Mouse (Mus musculus) hindbrain, postnatal 0 days (tissue): ENCODE data around the gene Gm38431. TPM values are rescaled to one million over a fixed set of nuclear protein-coding genes. Genes with fewer than 3 reads are reported as not detected.

ENCODE experiments used
- ATAC-seq: fragments of 200-750 bp; cut with Nextera tagmentation; 2 replicates; pipeline ENCODE4 v1.8.0; 2017; ENCODE audit warnings: mild to moderate bottlenecking, moderate TSS enrichment, moderate library complexity
- DNase-seq: peaks from one replicate; pipeline ENCODE4 v3.0.0-alpha.2; 2015; ENCODE audit warnings: low spot score
- H3K27ac ChIP-seq: fragments of 300-500 bp; sonication (generic); 2 replicates; pipeline ENCODE4 v1.5.1; 2014; ENCODE audit warnings: mild to moderate bottlenecking
- H3K27me3 ChIP-seq: fragments of 300-500 bp; sonication (generic); 2 replicates; pipeline ENCODE4 v1.6.1; 2014; ENCODE audit warnings: low read length, mixed read lengths; ENCODE audit not compliant: insufficient read depth
- H3K36me3 ChIP-seq: fragments of 300-500 bp; sonication (generic); 2 replicates; pipeline ENCODE4 v1.6.1; 2014; ENCODE audit warnings: low read length, mixed read lengths; ENCODE audit not compliant: insufficient read depth
- H3K4me1 ChIP-seq: fragments of 300-500 bp; sonication (generic); 2 replicates; pipeline ENCODE4 v1.6.1; 2014; ENCODE audit warnings: antibody characterized with exemption, low read length, mixed read lengths; ENCODE audit not compliant: insufficient read depth
- H3K4me2 ChIP-seq: fragments of 300-500 bp; sonication (generic); 2 replicates; pipeline ENCODE4 v1.6.1; 2014; ENCODE audit warnings: low read depth, mild to moderate bottlenecking, low read length, moderate library complexity, mixed read lengths
- H3K4me3 ChIP-seq: fragments of 300-500 bp; sonication (generic); 2 replicates; pipeline ENCODE4 v1.5.1; 2014; ENCODE audit warnings: low read length
- H3K9ac ChIP-seq: fragments of 300-500 bp; sonication (generic); replicated peaks from 2 replicates; pipeline ENCODE4 v1.6.1; 2014; ENCODE audit warnings: mild to moderate bottlenecking, low read length, moderate library complexity, mixed read lengths
- H3K9me3 ChIP-seq: fragments of 300-500 bp; sonication (generic); 2 replicates; pipeline ENCODE4 v1.6.1; 2016; ENCODE audit warnings: low read length, mixed read lengths
- CTCF ChIP-seq: IDR thresholded peaks from 2 replicates; pipeline ENCODE4 v1.5.1; 2016; ENCODE audit warnings: antibody characterized with exemption, control low read depth, low read depth
- WGBS: fragments of 180-500 bp; shearing (Covaris S2); extraction: QIAGEN DNeasy Blood & Tissue Kit; methylation state at CpG from one replicate; pipeline ENCODE4 v1.1.7; 2014; 5-methylcytosine and 5-hydroxymethylcytosine counted together
- polyA plus RNA-seq: library from polyadenylated mRNA; unstranded; fragments of >200 nt; fragmentation: Nextera tagmentation; extraction: Ambion mirVana; gene quantifications from 2 replicates; pipeline ENCODE4 v1.2.1, GENCODE M21; 2015
- total RNA-seq: library from RNA; depleted of rRNA; stranded (reverse); fragments of >200 nt; gene quantifications from 2 replicates; pipeline ENCODE4 v1.2.3, GENCODE M21; 2014

Gene Gm38431
- total and polyA plus RNA-seq, 2 experiments from 2014 or later, result 0.96 to 2.7 TPM

DNA sequence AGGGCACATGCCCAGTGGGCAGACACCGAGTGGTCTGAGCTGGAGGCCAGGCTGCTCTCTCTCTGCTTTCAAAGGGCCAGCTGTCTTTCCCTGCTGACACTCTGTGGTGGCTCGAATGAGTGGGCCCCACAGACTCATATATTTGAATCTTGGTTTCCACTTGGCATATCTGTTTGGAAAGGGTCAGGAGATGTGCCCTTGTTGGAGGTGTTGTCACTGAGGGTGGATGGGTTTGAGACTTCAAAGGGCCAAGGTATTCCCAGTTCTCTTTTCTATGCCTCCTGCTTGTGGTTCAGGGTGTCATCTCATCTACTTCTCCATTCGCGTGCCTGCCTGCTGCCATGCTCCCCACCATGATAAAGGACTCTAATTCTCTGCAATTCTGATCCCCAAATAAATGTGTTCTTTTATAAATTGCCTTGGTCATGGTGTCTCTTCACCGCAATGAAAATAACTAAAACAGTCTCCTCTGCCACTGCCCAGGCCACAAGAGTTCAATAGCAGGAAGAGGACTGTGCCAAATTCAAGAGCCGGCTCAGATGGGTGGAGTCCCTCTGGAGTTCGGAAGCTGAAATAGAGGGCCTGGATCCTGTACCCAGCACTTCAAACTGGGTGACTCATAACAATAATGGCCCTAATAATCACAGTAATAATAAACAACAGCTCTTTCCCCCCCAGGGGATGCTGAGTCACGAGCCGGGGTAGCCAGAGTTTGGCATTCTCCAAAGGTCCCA is 43.0 kb upstream of the Gm38431 start:
- no peaks in the 10 kb centered on the region for H3K27me3 ChIP-seq
- H3K4me3 ChIP-seq, result no peak overlapping the region
- no peak overlapping the region for H3K4me2 ChIP-seq
- H3K9me3 ChIP-seq, result no peaks in the 10 kb centered on the region
- 79% methylated on average over 9 of the region's 9 CpGs for WGBS
- TF ChIP-seq CTCF, result no peak
- ATAC-seq (no peak), DNase-seq (no peak)
- H3K4me1 ChIP-seq, result 0 out of 2 replicates have a peak, but pooled peaks cover 4% of the 10 kb centered on the region
- no peak overlapping the region for H3K9ac ChIP-seq
- peaks cover 20% of the 10 kb centered on the region for H3K36me3 ChIP-seq
- no peak overlapping the region for H3K27ac ChIP-seq

DNA sequence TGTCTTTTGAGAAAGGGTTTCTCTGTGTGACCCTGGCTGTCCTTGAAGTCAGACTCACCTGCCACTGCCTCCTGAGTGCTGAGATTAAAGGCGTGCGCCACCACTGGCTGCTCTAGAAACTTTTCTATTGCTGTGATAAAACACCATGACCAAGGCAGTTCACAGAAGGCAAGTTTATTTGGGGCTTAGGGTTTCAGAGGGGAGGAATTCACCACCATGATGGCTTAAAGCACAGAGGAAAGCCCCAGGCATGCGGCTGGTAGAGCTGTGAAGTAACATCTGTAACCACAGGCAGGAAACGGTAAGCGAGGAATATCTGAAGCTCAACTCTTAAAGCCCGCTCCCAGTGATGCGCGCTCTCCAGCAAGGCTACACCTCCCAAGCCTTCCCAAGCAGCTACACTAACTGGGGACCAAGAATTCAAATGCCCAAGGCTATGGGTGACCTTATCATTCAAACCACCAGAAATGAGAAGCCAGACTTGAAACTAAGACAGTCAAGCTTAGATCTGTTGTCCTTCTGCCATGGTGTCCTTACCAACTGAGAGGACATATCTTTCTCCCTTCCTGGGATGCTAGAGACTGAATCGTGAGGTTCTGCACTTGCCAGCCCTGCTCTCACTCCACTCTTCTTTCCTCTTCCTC is 41.4 kb upstream of the Gm38431 start:
- H3K4me1 ChIP-seq, result 0 out of 2 replicates have a peak, but pooled peaks cover 4% of the 10 kb centered on the region
- no peak for TF ChIP-seq CTCF
- peaks cover 5% of the 10 kb centered on the region; the same call in 1 of the 2 replicates for H3K36me3 ChIP-seq
- H3K9ac ChIP-seq, result no peak overlapping the region
- H3K27me3 ChIP-seq, result no peaks in the 10 kb centered on the region
- H3K4me2 ChIP-seq, result no peak overlapping the region
- 85% methylated on average over 9 of the region's 9 CpGs for WGBS
- ATAC-seq, result no peak
- no peak overlapping the region for H3K27ac ChIP-seq
- no peak for DNase-seq
- H3K9me3 ChIP-seq, result no peaks in the 10 kb centered on the region
- H3K4me3 ChIP-seq, result no peak overlapping the region

DNA sequence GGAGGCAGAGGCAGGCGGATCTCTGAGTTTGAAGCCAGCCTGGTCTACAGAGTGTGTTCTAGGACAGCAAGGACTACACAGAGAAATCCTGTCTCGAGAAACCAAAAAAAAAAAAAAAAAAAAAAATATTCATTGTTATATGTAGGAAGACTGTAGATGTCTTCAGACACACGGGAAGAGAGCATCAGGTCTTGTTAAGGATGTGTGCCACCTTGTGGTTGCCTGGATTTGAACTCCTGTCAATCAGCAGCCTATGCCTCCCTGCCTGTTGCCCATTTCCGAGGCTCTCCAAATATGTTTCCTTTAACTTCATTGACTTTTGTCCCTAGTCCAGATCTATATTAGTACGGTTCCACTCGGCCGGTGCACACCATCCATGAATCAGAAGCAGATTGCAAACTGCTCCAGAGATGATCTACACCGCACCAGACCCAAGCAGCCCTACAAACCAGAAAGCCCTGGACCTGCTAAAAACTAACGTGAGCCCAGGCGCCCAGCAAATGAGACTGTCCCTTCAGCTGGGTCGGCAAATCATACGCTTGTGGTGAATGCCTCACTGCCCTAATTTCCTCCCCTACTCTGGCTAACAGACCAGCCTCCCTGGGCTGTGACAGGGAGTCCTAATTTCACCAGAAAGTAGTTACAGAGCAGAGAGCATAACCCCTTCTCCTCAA is 40.4 kb upstream of the Gm38431 start:
- no peaks in the 10 kb centered on the region for H3K27me3 ChIP-seq
- H3K9ac ChIP-seq, result no peak overlapping the region
- 0 out of 2 replicates have a peak, but pooled peaks cover 4% of the 10 kb centered on the region for H3K4me1 ChIP-seq
- ATAC-seq, result no peak
- TF ChIP-seq CTCF, result peak; percentile 49
- H3K9me3 ChIP-seq, result no peaks in the 10 kb centered on the region
- DNase-seq, result peak; percentile 32
- WGBS, result 80% methylated on average over 12 of the region's 12 CpGs
- no peak overlapping the region for H3K4me2 ChIP-seq
- H3K36me3 ChIP-seq, result no peaks in the 10 kb centered on the region; the same call in 1 of the 2 replicates
- H3K4me3 ChIP-seq, result no peak overlapping the region
- no peak overlapping the region for H3K27ac ChIP-seq

DNA sequence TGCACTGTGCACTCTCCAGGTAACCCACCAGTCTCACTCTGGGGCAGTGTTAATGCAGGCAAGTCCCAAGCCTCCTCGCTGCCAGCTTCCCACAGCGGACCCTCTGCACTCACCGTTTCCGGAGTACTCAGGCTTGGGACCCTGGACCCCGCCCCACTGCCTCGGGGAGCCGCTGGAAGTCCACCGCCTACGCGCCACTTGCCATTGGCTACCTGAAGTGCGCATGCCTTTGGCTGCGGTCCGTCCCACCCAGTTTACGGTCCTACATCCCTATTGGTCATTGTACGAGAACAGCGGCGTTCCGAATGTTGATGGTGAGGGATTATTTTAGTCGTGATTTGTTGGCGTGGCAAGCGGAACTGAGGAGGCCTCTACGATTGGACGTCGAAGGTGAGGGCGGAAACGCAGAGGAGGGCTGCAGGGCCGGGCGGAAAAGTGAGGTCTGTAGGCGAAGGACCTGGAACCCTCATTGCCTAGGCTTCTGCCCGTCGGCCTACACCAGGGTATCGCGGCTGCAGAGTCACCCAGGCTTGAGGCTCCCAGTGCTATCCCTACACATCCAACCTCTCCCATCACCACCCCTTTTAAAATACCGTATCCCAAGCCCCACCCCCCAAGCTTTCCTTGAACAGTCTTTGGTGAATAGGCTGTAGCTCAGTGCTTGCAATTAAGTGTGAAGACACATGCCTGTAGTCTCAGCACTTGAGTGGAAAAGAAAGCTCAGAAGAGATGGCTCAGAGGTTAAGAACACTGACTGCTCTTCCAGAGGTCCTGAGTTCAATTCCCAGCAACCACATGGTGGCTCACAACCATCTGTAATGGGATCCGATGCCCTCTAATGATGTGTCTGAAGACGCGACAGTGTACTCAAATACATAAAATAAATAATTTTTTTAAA is 39.5 kb upstream of the Gm38431 start, which contains the start of gene Tyk2:
Tyk2 (minus strand) TSS at position 185 of the 898 bp plus-strand sequence.
- ATAC-seq, result peak; percentile 97
- Histone ChIP-seq H3K4me3 (peak within 1 kb of the TSS; percentile 60), H3K27ac (peak within 1 kb of the TSS; percentile 32; the same call in 1 of the 2 replicates), H3K9ac (peak within 1 kb of the TSS; percentile 43), H3K27me3 (no peaks in the 10 kb centered on the region), H3K4me2 (peak within 1 kb of the TSS; percentile 83), H3K4me1 (0 out of 2 replicates have a peak, but pooled peaks cover 4% of the 10 kb centered on the region), H3K9me3 (no peaks in the 10 kb centered on the region), H3K36me3 (no peaks in the 10 kb centered on the region; the same call in 1 of the 2 replicates)
- TF ChIP-seq CTCF, result no peak
- DNase-seq, result peak; percentile 97
- WGBS, result 6% methylated on average over 37 of the region's 37 CpGs

DNA sequence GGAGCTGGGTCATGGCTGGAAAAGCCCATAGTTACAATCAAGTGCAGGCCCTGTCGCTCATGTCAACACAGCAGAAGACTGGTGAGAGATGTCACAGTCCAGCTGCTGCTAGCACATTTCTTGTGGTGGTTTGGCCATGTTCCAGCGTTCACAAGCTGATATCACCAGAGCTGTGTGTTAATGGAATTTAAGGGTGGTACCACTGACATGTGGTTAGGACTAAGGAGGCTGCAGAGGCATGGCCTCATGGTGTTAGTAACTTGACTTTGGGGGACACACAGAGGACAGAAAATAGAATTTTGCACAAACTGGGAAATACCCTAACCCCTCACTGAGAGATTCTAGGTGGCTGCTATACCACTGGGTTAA is 34.4 kb upstream of the Gm38431 start:
- Histone ChIP-seq H3K9ac (no peak overlapping the region), H3K9me3 (no peaks in the 10 kb centered on the region), H3K4me2 (no peak overlapping the region), H3K36me3 (peaks cover 23% of the 10 kb centered on the region; the same call in 1 of the 2 replicates), H3K4me3 (no peak overlapping the region), H3K4me1 (0 out of 2 replicates have a peak, but pooled peaks cover 4% of the 10 kb centered on the region), H3K27me3 (no peaks in the 10 kb centered on the region), H3K27ac (no peak overlapping the region)
- WGBS, result 80% methylated on average over 2 of the region's 2 CpGs
- DNase-seq (no peak), ATAC-seq (no peak)
- no peak for TF ChIP-seq CTCF
